Mouse (Mus musculus): ENCODE measurements around the gene Gas8. TPM values are rescaled to one million over a fixed set of nuclear protein-coding genes. Genes with fewer than 3 reads are reported as not detected.
"Not testable (repeated sequence)": the region's sequence is repeated elsewhere in the genome, so short reads cannot be mapped to it uniquely, and the experiment has no call there.

Gene Gas8
- 35.5 and 40.4 TPM in 2 replicates for polyA plus RNA-seq (2012; rRNA removed)

DNA sequence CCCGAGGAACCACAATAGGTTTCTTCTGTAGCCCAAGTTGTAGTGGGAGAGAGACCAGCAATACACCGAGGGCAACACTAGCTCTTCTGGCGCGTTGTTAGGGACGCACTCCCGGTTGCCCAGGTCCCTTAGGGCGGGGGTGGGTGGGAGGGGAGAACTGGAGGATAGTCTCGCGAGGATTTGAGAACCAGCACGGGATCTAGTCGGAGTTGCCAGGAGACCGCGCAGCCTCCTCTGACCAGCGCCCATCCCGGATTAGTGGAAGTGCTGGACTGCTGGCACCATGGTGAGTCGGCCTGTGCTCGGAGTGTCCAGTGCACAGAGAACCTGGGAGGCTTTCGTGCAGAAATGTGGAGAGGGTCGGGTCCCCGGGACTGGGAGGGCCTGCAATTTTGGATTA, at the start of gene Gas8:
Gene Gas8 (plus strand): TSS at position 168 of the 400 bp plus-strand sequence.
- peaks cover 4% of the 10 kb centered on the region for H3K4me1 ChIP-seq (ENCODE audit: control insufficient read depth, insufficient read depth, low read length)
- TF ChIP-seq CTCF (IDR thresholded peaks at IDR 0.05; ENCODE audit: extremely low read depth, insufficient read depth, low read length) (peak; percentile 28; the same call in 1 of the 2 replicates), POLR2A (IDR thresholded peaks at IDR 0.05; ENCODE audit: extremely low read depth, insufficient read depth, low read length) (peak; percentile 89)
- H3K4me3 ChIP-seq (ENCODE audit: insufficient read depth, low read length) = peak within 1 kb of the TSS; percentile 82
- no peak within 1 kb of the TSS for H3K27ac ChIP-seq (ENCODE audit: insufficient read depth, low read length)

DNA sequence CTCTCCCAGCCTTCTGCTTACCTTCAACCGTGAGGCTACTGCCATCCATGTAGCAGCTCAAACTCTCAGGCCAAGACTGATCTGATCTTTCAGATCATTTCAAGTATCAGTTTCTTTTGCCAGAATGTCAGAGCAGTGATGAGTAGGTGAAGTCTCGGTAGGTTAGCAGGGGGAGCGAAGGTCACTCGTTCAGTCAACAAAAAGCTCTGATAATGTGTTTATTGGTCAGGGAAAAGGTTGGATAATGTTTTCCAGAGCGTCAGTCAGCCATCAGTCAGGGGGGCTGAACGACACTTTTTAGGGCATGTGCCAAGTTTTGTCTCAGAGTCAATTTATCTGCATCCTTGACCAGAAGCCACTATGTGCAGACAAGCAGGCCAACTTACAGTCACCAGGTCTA, 45.6 kb upstream of the Gas8 start:
- not testable (repeated sequence) for H3K4me1 ChIP-seq (ENCODE audit: control insufficient read depth, insufficient read depth, low read length); H3K27ac ChIP-seq (ENCODE audit: insufficient read depth, low read length); H3K4me3 ChIP-seq (ENCODE audit: insufficient read depth, low read length)

DNA sequence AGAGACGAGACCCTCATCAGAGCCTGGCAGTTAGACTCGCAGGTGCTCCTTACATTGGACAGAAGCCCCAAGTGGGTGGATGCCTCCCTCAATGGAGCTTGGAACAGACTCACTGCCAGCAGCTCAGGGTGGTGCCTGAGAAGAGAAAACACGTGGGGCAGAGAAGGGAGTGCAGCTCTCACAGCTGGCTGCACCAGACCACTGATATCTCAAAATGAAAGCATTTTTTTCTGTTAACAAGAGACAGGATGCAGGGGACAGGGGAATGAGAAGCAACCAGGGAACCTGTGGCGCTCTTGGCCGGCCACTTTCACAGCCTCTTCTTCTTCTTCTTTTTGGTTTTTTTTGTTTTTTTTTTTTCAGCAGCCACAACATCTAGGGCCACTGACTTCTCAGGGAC, 44.1 kb upstream of the Gas8 start:
- H3K4me1 ChIP-seq (ENCODE audit: control insufficient read depth, insufficient read depth, low read length); H3K27ac ChIP-seq (ENCODE audit: insufficient read depth, low read length); H3K4me3 ChIP-seq (ENCODE audit: insufficient read depth, low read length): not testable (repeated sequence)

DNA sequence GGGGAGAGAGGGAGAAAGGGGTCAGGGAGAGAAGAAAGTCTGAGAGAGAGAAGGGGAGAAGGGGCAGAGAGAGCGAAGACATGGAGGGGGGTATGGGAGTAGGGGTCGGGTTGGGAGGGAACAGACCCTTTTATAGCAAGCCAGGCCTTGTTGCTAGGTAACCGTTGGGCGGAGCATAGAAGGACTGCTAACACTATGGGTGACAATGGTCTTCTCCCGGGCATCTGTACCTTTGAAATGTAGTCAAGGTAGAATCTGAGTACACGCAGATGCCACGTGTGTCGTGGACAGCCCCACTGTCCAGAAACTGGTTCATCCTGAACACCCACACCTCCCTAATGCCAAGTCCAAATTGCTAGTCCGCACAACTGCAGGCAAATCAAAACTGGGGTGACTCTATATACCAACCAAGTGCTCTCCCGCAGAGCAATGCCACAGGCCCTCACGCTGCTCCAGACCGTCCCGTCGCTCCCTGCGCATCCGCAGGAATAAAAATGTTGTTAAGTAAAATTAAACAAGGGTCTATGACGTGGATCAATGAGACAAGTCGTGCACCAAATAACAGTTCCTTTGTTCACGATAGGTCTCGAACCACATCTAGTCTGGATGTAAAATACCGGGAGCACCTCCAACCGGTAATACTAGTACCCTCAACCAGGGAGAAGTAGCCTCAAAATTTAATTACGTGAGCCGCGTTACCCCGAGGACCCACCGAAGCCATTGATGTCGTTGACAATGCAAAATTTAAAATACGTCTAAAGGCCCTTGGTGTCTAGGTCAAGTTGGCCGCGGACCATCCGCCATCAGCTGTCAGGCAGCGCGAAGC, 41.5 kb upstream of the Gas8 start:
- peak overlapping the region; percentile 94 for H3K4me3 ChIP-seq (ENCODE audit: insufficient read depth, low read length)
- peaks cover 2% of the 10 kb centered on the region; the same call in 1 of the 2 replicates for H3K4me1 ChIP-seq (ENCODE audit: control insufficient read depth, insufficient read depth, low read length)
- TF ChIP-seq POLR2A (IDR thresholded peaks at IDR 0.05; ENCODE audit: extremely low read depth, insufficient read depth, low read length) (no peak), CTCF (IDR thresholded peaks at IDR 0.05; ENCODE audit: extremely low read depth, insufficient read depth, low read length) (no peak)
- peak overlapping the region; percentile 99 for H3K27ac ChIP-seq (ENCODE audit: insufficient read depth, low read length)

DNA sequence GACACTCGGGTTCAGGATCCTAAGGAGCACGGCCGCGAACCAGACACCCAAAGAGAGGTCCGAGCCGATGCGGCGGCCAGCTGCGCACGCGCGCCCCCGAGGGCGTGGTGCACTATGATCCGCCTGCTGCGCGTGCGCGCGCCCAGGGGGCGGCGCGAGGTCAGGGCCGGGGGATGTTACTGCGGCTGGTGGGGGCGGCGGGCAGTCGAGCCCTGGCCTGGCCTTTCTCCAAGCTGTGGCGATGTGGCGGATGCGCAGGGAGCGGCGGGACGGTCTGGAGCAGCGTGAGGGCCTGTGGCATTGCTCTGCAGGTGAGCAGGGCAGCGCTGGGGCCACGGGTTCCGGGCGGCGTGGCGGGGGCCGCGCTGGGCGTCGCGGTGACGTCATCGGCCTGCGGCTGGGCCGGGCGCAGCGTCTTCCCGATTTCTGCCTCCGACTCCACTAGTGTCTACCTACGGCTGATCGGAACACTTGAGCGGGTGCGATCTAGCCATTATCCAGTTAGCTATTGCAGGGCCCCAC, 40.8 kb upstream of the Gas8 start, which contains the start of gene Afg3l1:
Gene Afg3l1 (plus strand): TSS at position 167 of the 522 bp plus-strand sequence.
- TF ChIP-seq POLR2A (IDR thresholded peaks at IDR 0.05; ENCODE audit: extremely low read depth, insufficient read depth, low read length) = peak; percentile 78
- TF ChIP-seq CTCF (IDR thresholded peaks at IDR 0.05; ENCODE audit: extremely low read depth, insufficient read depth, low read length) = no peak
- peak within 1 kb of the TSS; percentile 99 for H3K27ac ChIP-seq (ENCODE audit: insufficient read depth, low read length)
- peaks cover 2% of the 10 kb centered on the region; the same call in 1 of the 2 replicates for H3K4me1 ChIP-seq (ENCODE audit: control insufficient read depth, insufficient read depth, low read length)
- peak within 1 kb of the TSS; percentile 94 for H3K4me3 ChIP-seq (ENCODE audit: insufficient read depth, low read length)

DNA sequence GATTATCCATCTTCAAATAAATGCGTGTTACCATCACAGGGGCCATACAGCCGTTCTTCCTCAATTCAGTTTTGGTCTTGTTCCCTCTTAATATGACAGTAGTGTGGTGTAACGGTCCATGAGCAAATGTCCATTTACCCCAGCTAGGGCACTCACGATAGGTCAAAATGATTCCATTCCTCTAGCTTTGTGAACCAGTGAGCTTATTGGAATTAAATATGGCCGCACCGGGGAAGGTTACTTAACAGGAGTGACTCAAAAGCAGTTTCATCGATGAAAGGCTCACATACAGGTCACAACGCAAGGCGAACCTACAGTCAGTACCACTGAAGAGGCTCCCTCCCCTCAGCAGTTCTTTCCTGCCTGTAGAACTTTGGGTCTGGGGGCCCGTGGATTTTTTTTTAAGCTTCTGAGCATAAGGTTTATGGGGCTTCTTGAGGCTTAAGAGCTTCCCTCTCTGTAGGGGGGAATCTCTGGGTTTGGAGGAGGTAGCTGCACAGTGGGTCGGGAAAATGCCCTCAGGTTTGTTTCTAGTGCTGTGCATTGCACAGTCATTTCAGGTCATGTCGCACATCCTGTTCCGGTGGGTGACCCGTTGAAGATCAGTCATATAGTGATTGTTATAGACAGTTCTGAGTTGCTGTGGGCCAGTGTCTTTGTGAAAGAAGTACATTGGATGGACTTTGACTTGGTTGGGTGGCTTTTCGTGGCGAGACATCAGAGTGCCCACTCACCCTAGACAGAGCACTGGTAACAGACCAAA, 40.0 kb upstream of the Gas8 start:
- Histone ChIP-seq H3K4me1 (ENCODE audit: control insufficient read depth, insufficient read depth, low read length) (peaks cover 2% of the 10 kb centered on the region; the same call in 1 of the 2 replicates), H3K27ac (ENCODE audit: insufficient read depth, low read length) (peak overlapping the region; percentile 99), H3K4me3 (ENCODE audit: insufficient read depth, low read length) (peak overlapping the region; percentile 94)
- TF ChIP-seq POLR2A (IDR thresholded peaks at IDR 0.05; ENCODE audit: extremely low read depth, insufficient read depth, low read length) = 0 out of 2 replicates have a peak, but pooled peaks have one; percentile 21
- TF ChIP-seq CTCF (IDR thresholded peaks at IDR 0.05; ENCODE audit: extremely low read depth, insufficient read depth, low read length) = no peak

DNA sequence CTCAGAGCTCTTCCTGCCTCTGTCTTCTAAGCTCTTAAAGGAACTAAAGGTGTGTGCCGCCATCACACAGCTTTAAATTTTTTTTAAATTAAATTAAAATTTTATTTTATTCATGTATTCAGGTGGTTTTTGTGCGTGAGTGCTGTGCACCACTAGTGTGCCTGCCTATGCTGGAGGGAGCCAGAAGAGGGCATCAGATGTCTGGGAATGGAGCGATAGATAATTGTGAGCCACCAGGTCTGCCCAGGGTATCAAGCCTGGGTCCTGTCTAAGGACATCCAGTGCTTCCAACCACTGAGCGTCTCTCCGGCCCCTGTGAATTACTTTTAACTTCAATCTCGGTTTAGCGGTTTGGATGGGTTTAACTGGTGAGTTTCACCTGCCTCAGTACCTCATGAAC, 36.0 kb upstream of the Gas8 start:
- TF ChIP-seq CTCF (IDR thresholded peaks at IDR 0.05; ENCODE audit: extremely low read depth, insufficient read depth, low read length) = 0 out of 2 replicates have a peak, but pooled peaks have one; percentile 23
- no peak for TF ChIP-seq POLR2A (IDR thresholded peaks at IDR 0.05; ENCODE audit: extremely low read depth, insufficient read depth, low read length)
- Histone ChIP-seq H3K4me1 (ENCODE audit: control insufficient read depth, insufficient read depth, low read length) (peaks cover 2% of the 10 kb centered on the region; the same call in 1 of the 2 replicates), H3K27ac (ENCODE audit: insufficient read depth, low read length) (no peak overlapping the region), H3K4me3 (ENCODE audit: insufficient read depth, low read length) (no peak overlapping the region)

DNA sequence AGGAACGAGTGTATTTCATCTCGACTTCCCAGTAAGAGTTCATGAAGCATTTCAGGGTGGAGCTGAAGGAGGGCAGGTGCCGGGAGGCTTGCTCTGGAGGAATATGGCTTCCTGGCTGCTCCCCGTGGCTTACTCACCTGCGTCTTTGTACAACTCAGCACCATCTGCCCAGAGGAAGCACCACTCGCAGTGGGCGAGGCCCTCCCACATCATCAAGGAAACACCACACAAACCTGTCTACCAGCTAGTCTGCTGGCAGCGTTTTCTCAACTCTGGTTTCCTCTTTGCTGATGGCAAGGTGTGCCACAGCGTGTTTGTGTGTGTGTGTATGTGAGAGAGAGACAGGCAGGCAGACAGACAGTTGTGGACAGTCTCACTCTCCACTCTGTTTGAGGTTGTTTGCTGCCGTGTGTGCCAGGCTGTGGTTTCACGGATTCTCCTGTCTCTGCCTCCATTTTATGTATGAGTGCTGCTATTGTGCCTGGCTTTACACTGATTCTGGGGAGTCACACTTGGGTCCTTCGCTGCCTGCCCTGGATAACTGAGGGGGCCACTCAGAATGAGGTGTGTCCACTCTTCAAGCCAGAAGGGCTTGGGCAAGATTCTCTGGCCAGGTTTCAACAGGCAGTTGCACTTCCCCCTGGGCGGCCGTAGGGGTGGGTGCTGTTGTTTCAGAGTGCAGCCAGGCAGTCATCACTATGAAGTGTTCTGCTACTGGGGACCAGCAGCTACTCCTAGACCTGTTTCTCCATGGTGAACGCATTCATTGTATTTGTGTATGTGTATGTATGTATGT, 27.2 kb upstream of the Gas8 start:
- Histone ChIP-seq H3K4me3 (ENCODE audit: insufficient read depth, low read length) (no peak overlapping the region), H3K27ac (ENCODE audit: insufficient read depth, low read length) (no peak overlapping the region), H3K4me1 (ENCODE audit: control insufficient read depth, insufficient read depth, low read length) (no peaks in the 10 kb centered on the region)
- TF ChIP-seq CTCF (IDR thresholded peaks at IDR 0.05; ENCODE audit: extremely low read depth, insufficient read depth, low read length) = no peak
- no peak for TF ChIP-seq POLR2A (IDR thresholded peaks at IDR 0.05; ENCODE audit: extremely low read depth, insufficient read depth, low read length)

DNA sequence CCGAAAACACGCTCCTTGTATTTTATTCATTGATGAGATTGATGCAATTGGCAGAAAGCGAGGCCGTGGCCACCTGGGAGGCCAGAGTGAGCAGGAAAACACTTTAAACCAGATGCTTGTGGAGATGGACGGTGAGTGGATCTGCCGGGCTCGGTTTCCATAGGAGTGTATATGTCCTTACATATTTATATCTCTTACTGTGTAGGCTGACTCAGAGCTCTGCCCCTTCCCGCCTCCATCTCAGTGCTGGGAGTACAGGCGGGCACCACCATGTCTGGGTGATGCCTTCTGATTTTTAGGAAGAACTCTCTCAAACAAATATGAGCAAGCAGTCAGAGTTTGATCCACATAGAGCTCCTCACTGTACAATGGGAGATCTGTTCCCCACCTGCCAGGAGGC, 25.7 kb upstream of the Gas8 start:
- no peak for TF ChIP-seq CTCF (IDR thresholded peaks at IDR 0.05; ENCODE audit: extremely low read depth, insufficient read depth, low read length)
- no peak for TF ChIP-seq POLR2A (IDR thresholded peaks at IDR 0.05; ENCODE audit: extremely low read depth, insufficient read depth, low read length)
- Histone ChIP-seq H3K4me3 (ENCODE audit: insufficient read depth, low read length) (no peak overlapping the region), H3K27ac (ENCODE audit: insufficient read depth, low read length) (no peak overlapping the region), H3K4me1 (ENCODE audit: control insufficient read depth, insufficient read depth, low read length) (no peaks in the 10 kb centered on the region)

All from cortical plate, adult 2 months (tissue).